Mouse (Mus musculus): ENCODE measurements around the gene Gh.

The Gh gene

GRCm38 (mm10) chr11:106268326-106269059 lies 33.2 kb downstream of the Gh start:
- no peak for DNase-seq (ENCODE audit: low spot score)

GRCm38 (mm10) chr11:106267871-106268270 lies 33.8 kb downstream of the Gh start:
- DNase-seq (ENCODE audit: low spot score): no peak

GRCm38 (mm10) chr11:106267311-106267852 lies 34.3 kb downstream of the Gh start:
- DNase-seq (ENCODE audit: low spot score): no peak

GRCm38 (mm10) chr11:106266431-106266830 lies 35.2 kb downstream of the Gh start:
- DNase-seq (ENCODE audit: low spot score): no peak

GRCm38 (mm10) chr11:106265570-106265969 lies 36.1 kb downstream of the Gh start:
- DNase-seq (ENCODE audit: low spot score): no peak

GRCm38 (mm10) chr11:106264988-106265387 lies 36.7 kb downstream of the Gh start:
- no peak for DNase-seq (ENCODE audit: low spot score)

GRCm38 (mm10) chr11:106263963-106264362 lies 37.7 kb downstream of the Gh start:
- DNase-seq (ENCODE audit: low spot score): no peak

- no peak for DNase-seq (ENCODE audit: low spot score)
Observed at GRCm38 (mm10) chr11:106260826-106261450, 40.7 kb downstream of the Gh start.

- DNase-seq (ENCODE audit: low spot score): no peak
Observed at GRCm38 (mm10) chr11:106256775-106257174, 44.9 kb downstream of the Gh start.

GRCm38 (mm10) chr11:106255685-106256451 lies 45.8 kb downstream of the Gh start, which contains the start of the genes Ftsj3 and Psmc5:
TSS of gene Ftsj3 (minus strand) at chr11:106256079.
TSS of gene Psmc5 (plus strand) at chr11:106256154.
- DNase-seq (ENCODE audit: low spot score): peak; percentile 97

GRCm38 (mm10) chr11:106255174-106255573 lies 46.5 kb downstream of the Gh start:
- no peak for DNase-seq (ENCODE audit: low spot score)

GRCm38 (mm10) chr11:106254767-106255166 lies 46.9 kb downstream of the Gh start:
- DNase-seq (ENCODE audit: low spot score): no peak
